Mouse (Mus musculus): ENCODE results near the gene Anapc13.

- TF ChIP-seq GATA1 (IDR thresholded peaks at IDR 0.05; ENCODE audit: borderline replicate concordance, low read length) = no peak
- TF ChIP-seq FLI1 (IDR thresholded peaks at IDR 0.05; ENCODE audit: low read length) = no peak
These were observed 604 bp upstream of the Anapc13 start for GRCm38 (mm10) chr9:102625401-102625982.
